Mouse (Mus musculus) left cerebral cortex, adult 9 months (tissue): Measurements from ENCODE around the gene Ado.

Experiments used
- DNase-seq, 2 experiments: peaks; one replicate each; pipeline ENCODE4 v3.0.0; 2022; ENCODE audit warnings: low spot score in 2 of 2

Ado gene

GRCm38 (mm10) chr10:67536621-67537141 is 12.1 kb downstream of the Ado start:
- DNase-seq: peak in 1 of 2 experiments; percentile 60

- DNase-seq: peak in 1 of 2 experiments; percentile 64
Measured at GRCm38 (mm10) chr10:67535972-67536371, 12.8 kb downstream of the Ado start.

- no peak for DNase-seq
Measured at GRCm38 (mm10) chr10:67535256-67535655, 13.5 kb downstream of the Ado start, which contains the start of gene Egr2. Gene Egr2 (plus strand): TSS chr10:67535475.

GRCm38 (mm10) chr10:67529769-67530168 is 19.0 kb downstream of the Ado start:
- no peak for DNase-seq

GRCm38 (mm10) chr10:67526435-67526834 is 22.3 kb downstream of the Ado start:
- no peak for DNase-seq

GRCm38 (mm10) chr10:67524694-67525093 is 24.1 kb downstream of the Ado start:
- DNase-seq: no peak

- no peak for DNase-seq
Measured at GRCm38 (mm10) chr10:67524130-67524529, 24.6 kb downstream of the Ado start.

GRCm38 (mm10) chr10:67518733-67519132 is 30.0 kb downstream of the Ado start:
- DNase-seq: no peak

GRCm38 (mm10) chr10:67512871-67513270 is 35.9 kb downstream of the Ado start:
- no peak for DNase-seq

GRCm38 (mm10) chr10:67512211-67512610 is 36.5 kb downstream of the Ado start:
- DNase-seq: peak in 1 of 2 experiments; percentile 59

GRCm38 (mm10) chr10:67505248-67505647 is 43.5 kb downstream of the Ado start:
- DNase-seq: no peak

GRCm38 (mm10) chr10:67504046-67504445 is 44.7 kb downstream of the Ado start:
- DNase-seq: no peak

- DNase-seq: no peak
Measured at GRCm38 (mm10) chr10:67503320-67503995, 45.3 kb downstream of the Ado start.

- DNase-seq: no peak
Measured at GRCm38 (mm10) chr10:67497951-67498350, 50.8 kb downstream of the Ado start.

- no peak for DNase-seq
Measured at GRCm38 (mm10) chr10:67497144-67497892, 51.4 kb downstream of the Ado start.
